Comparison of ENCODE assay signal across 31 mouse cellular contexts in genomic region chr11:108320561-108320960, GRCm38 (mm10). TPM values are rescaled to one million over a fixed set of nuclear protein-coding genes. Genes with fewer than 3 reads are reported as not detected.
"Had no signal": no experiment of that assay in that cellular context is flagged by ENCODE, and none has a peak within 500 bp of the region (broad histone marks: within the 10 kb centered on the region; RNA-seq: fewer than 3 reads in every experiment).

No protein-coding gene starts in this region.

- H3K9me3 ChIP-seq: embryonic facial prominence, embryonic 10.5 days; embryonic facial prominence, embryonic 12.5 days; embryonic facial prominence, embryonic 13.5 days; embryonic facial prominence, embryonic 15.5 days; forebrain, embryonic 10.5 days; forebrain, embryonic 12.5 days; forebrain, embryonic 13.5 days; forebrain, embryonic 15.5 days had no signal

- ATAC-seq: forebrain, embryonic 13.5 days; forebrain, embryonic 14.5 days; forebrain, embryonic 15.5 days; forebrain, embryonic 16.5 days; forebrain, postnatal 0 days had no signal

- H3K9ac ChIP-seq: embryonic facial prominence, embryonic 12.5 days; embryonic facial prominence, embryonic 13.5 days; embryonic facial prominence, embryonic 15.5 days; forebrain, embryonic 12.5 days; forebrain, embryonic 13.5 days; forebrain, embryonic 15.5 days; forebrain, postnatal 0 days had no signal

- H3K4me2 ChIP-seq: embryonic facial prominence, embryonic 12.5 days; embryonic facial prominence, embryonic 13.5 days; embryonic facial prominence, embryonic 15.5 days; forebrain, embryonic 12.5 days; forebrain, embryonic 13.5 days; forebrain, embryonic 15.5 days had no signal

- H3K27me3 ChIP-seq: embryonic facial prominence, embryonic 12.5 days; embryonic facial prominence, embryonic 13.5 days; embryonic facial prominence, embryonic 15.5 days; forebrain, embryonic 12.5 days; forebrain, embryonic 13.5 days; forebrain, embryonic 15.5 days had no signal

- H3K4me1 ChIP-seq: embryonic facial prominence, embryonic 10.5 days; forebrain, embryonic 12.5 days; forebrain, embryonic 13.5 days; forebrain, embryonic 15.5 days had no signal

- H3K4me3 ChIP-seq: embryonic facial prominence, embryonic 10.5 days; embryonic facial prominence, embryonic 12.5 days; embryonic facial prominence, embryonic 13.5 days; embryonic facial prominence, embryonic 15.5 days; erythroblast, embryonic 14.5 days; forebrain, embryonic 10.5 days; forebrain, embryonic 12.5 days; forebrain, embryonic 13.5 days; forebrain, embryonic 15.5 days; gastrocnemius, adult 2 months; heart, adult 2 months had no signal

- H3K27ac ChIP-seq: embryonic facial prominence, embryonic 10.5 days; embryonic facial prominence, embryonic 12.5 days; embryonic facial prominence, embryonic 13.5 days; embryonic facial prominence, embryonic 15.5 days; forebrain, embryonic 10.5 days; forebrain, embryonic 12.5 days; forebrain, embryonic 13.5 days; forebrain, embryonic 15.5 days; gastrocnemius, adult 2 months; heart, adult 2 months had no signal

- H3K36me3 ChIP-seq: embryonic facial prominence, embryonic 10.5 days; embryonic facial prominence, embryonic 12.5 days; embryonic facial prominence, embryonic 13.5 days; embryonic facial prominence, embryonic 15.5 days; forebrain, embryonic 10.5 days; forebrain, embryonic 12.5 days; forebrain, embryonic 15.5 days had no signal

- DNase-seq: cerebellum, adult 8-10 months; cerebellum, adult 9-10 months; cerebellum, adult 9-11 months; cerebellum, postnatal 10 days; cerebellum, postnatal 14 days; cerebellum, postnatal 25 days; cerebellum, postnatal 36 days; embryo, embryonic 11 days; forebrain, postnatal 0 days; gastrocnemius, adult 2 months; gastrocnemius, postnatal 10 days; gastrocnemius, postnatal 14 days; gastrocnemius, postnatal 25 days; gastrocnemius, postnatal 36 days; heart, adult 18-20 months; heart, adult 2 months had no signal

RNA-seq across cellular contexts. Expression of gene Apoh, which starts 22.6 kb away (rescaled TPM):
- total RNA-seq: common myeloid progenitor, adult 5-6 weeks; granulocyte monocyte progenitor cell, adult 5-6 weeks; heart, adult 2 months; heart, adult 8-10 months had no signal
- polyA plus RNA-seq: embryonic facial prominence, embryonic 10.5 days; embryonic facial prominence, embryonic 15.5 days; erythroblast, embryonic 14.5 days; forebrain, embryonic 10.5 days; forebrain, embryonic 11.5 days; forebrain, embryonic 12.5 days; forebrain, embryonic 14.5 days; forebrain, embryonic 15.5 days had no signal
